Mouse (Mus musculus) lung, adult 2 months (tissue): ENCODE data around the gene Rps15.

ENCODE experiments used
- CTCF ChIP-seq: fragments of 200-500 bp; IDR thresholded peaks from 2 replicates; pipeline ENCODE4 v1.5.1; 2011; ENCODE audit warnings: mild to moderate bottlenecking, low read length, control low read depth; ENCODE audit not compliant: insufficient read depth
- POLR2A ChIP-seq: fragments of 200-500 bp; IDR thresholded peaks from 2 replicates; pipeline ENCODE4 v1.6.1; 2011; ENCODE audit warnings: low read depth, mild to moderate bottlenecking, control low read depth, low read length, borderline replicate concordance; ENCODE audit errors: extremely low read depth

DNA sequence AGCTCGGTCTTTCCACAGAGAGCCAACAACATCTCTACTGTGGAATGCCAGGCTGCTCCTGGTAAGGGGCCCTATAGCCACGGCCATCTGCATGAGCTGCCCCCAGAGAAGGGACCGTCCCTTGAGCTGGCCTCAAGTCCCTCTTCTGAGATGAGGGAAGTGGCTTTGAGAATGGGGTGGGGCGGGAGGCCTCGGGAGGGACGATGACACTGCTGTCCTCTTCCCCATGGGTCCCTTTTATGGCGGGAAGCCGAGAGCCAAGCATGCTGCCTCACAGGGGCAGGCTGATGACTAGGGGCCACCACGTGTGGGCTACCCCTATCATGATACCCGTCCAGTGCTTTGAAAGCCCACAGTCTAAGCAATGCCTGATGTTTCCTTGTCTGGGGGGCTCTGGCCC, 24.8 kb downstream of the Rps15 start:
- no peak for TF ChIP-seq CTCF
- TF ChIP-seq POLR2A: no peak
